Mouse (Mus musculus) liver, embryonic 11.5 days (tissue): ENCODE data around the gene Cabp4. TPM values are rescaled to one million over a fixed set of nuclear protein-coding genes. Genes with fewer than 3 reads are reported as not detected.
"Not testable (repeated sequence)": the region's sequence is repeated elsewhere in the genome, so short reads cannot be mapped to it uniquely, and the experiment has no call there.

Experiments used
- ATAC-seq: fragments of 200-750 bp; cut with Nextera tagmentation; replicated peaks from 2 replicates; pipeline ENCODE4 v1.8.0; 2017; ENCODE audit warnings: moderate number of reproducible peaks, mild to moderate bottlenecking, moderate TSS enrichment, moderate library complexity; ENCODE audit not compliant: low FRiP score
- DNase-seq: peaks from one replicate; pipeline ENCODE4 v3.0.0-alpha.2; 2017; ENCODE audit warnings: low spot score
- H3K27ac ChIP-seq: fragments of 300-500 bp; sonication (generic); 2 replicates; pipeline ENCODE4 v1.5.1; 2014; ENCODE audit warnings: mild to moderate bottlenecking, low read depth, low read length, control low read depth
- H3K27me3 ChIP-seq: fragments of 300-500 bp; sonication (generic); replicated peaks from 2 replicates; pipeline ENCODE4 v1.6.1; 2014; ENCODE audit warnings: low read length, mixed read lengths; ENCODE audit not compliant: control insufficient read depth, insufficient read depth
- H3K36me3 ChIP-seq: fragments of 300-500 bp; sonication (generic); 2 replicates; pipeline ENCODE4 v1.6.1; 2014; ENCODE audit warnings: mild to moderate bottlenecking, low read length, moderate library complexity, mixed read lengths; ENCODE audit not compliant: control insufficient read depth, insufficient read depth
- H3K4me1 ChIP-seq: fragments of 300-500 bp; sonication (generic); replicated peaks from 2 replicates; pipeline ENCODE4 v1.6.1; 2014; ENCODE audit warnings: low read length, mixed read lengths; ENCODE audit not compliant: control insufficient read depth, insufficient read depth
- H3K4me2 ChIP-seq: fragments of 300-500 bp; sonication (generic); 2 replicates; pipeline ENCODE4 v1.6.1; 2014; ENCODE audit warnings: mild to moderate bottlenecking, control low read depth, moderate library complexity
- H3K4me3 ChIP-seq: fragments of 300-500 bp; sonication (generic); 2 replicates; pipeline ENCODE4 v1.5.1; 2014; ENCODE audit warnings: low read depth, low read length, control low read depth
- H3K9ac ChIP-seq: fragments of 300-500 bp; sonication (generic); 2 replicates; pipeline ENCODE4 v1.6.1; 2014; ENCODE audit warnings: low read depth, low read length, control low read depth
- H3K9me3 ChIP-seq: fragments of 300-500 bp; sonication (generic); 2 replicates; pipeline ENCODE4 v1.6.1; 2016; ENCODE audit warnings: low read length, inconsistent platforms, mixed read lengths; ENCODE audit not compliant: control insufficient read depth
- WGBS: fragments of 180-500 bp; shearing (Covaris S2); extraction: QIAGEN DNeasy Blood & Tissue Kit; methylation state at CpG from one replicate; pipeline ENCODE4 v1.1.7; 2014; 5-methylcytosine and 5-hydroxymethylcytosine counted together
- polyA plus RNA-seq: library from polyadenylated mRNA; unstranded; fragments of >200 nt; fragmentation: Nextera tagmentation; extraction: Ambion mirVana; gene quantifications from 2 replicates; pipeline ENCODE4 v1.2.1, GENCODE M21; 2014

The Cabp4 gene
- polyA plus RNA-seq, 1 experiment from 2014 or later = 0.21 TPM

- Histone ChIP-seq H3K4me3 (peak overlapping the region; percentile 83), H3K4me2 (peak overlapping the region; percentile 87), H3K9ac (peak overlapping the region; percentile 65), H3K4me1 (peaks cover 22% of the 10 kb centered on the region)
- H3K27me3 ChIP-seq, DNase-seq, H3K9me3 ChIP-seq, H3K36me3 ChIP-seq, H3K27ac ChIP-seq: not testable (repeated sequence)
- peak; percentile 19 for ATAC-seq
- 23% methylated on average over 4 of the region's 4 CpGs for WGBS
Measured at GRCm38 (mm10) chr19:4125268-4125667, 18.6 kb downstream of the Cabp4 start.

- no peak for DNase-seq
- H3K4me3 ChIP-seq = no peak overlapping the region
- no peak overlapping the region for H3K27ac ChIP-seq
- WGBS = 86% methylated on average over 4 of the region's 4 CpGs
- H3K4me2 ChIP-seq = no peak overlapping the region; the same call in 1 of the 2 replicates
- H3K9me3 ChIP-seq = no peaks in the 10 kb centered on the region
- H3K9ac ChIP-seq = no peak overlapping the region
- peaks cover 4% of the 10 kb centered on the region; the same call in 1 of the 2 replicates for H3K36me3 ChIP-seq
- peaks cover 26% of the 10 kb centered on the region for H3K4me1 ChIP-seq
- H3K27me3 ChIP-seq = no peaks in the 10 kb centered on the region
- no peak for ATAC-seq
Measured at GRCm38 (mm10) chr19:4124432-4124831, 19.4 kb downstream of the Cabp4 start.

- Histone ChIP-seq H3K36me3 (no peaks in the 10 kb centered on the region), H3K27me3 (no peaks in the 10 kb centered on the region), H3K9ac (no peak overlapping the region), H3K9me3 (no peaks in the 10 kb centered on the region), H3K27ac (peak overlapping the region; percentile 47; the same call in 1 of the 2 replicates), H3K4me1 (peaks cover 26% of the 10 kb centered on the region), H3K4me2 (peak overlapping the region; percentile 6; the same call in 1 of the 2 replicates), H3K4me3 (no peak overlapping the region)
- DNase-seq (no peak), ATAC-seq (no peak)
- 66% methylated on average over 7 of the region's 7 CpGs for WGBS
Measured at GRCm38 (mm10) chr19:4122411-4123370, 21.1 kb downstream of the Cabp4 start.

- H3K4me1 ChIP-seq = peaks cover 20% of the 10 kb centered on the region
- H3K36me3 ChIP-seq = not testable (repeated sequence)
- WGBS = 52% methylated on average over 6 of the region's 6 CpGs
Measured at GRCm38 (mm10) chr19:4121896-4122295, 21.9 kb downstream of the Cabp4 start.

GRCm38 (mm10) chr19:4121097-4121805 is 22.6 kb downstream of the Cabp4 start:
- Histone ChIP-seq H3K27me3 (no peaks in the 10 kb centered on the region), H3K9me3 (no peaks in the 10 kb centered on the region), H3K36me3 (no peaks in the 10 kb centered on the region), H3K4me3 (peak overlapping the region; percentile 43), H3K4me1 (peaks cover 14% of the 10 kb centered on the region), H3K4me2 (peak overlapping the region; percentile 57), H3K9ac (peak overlapping the region; percentile 51), H3K27ac (no peak overlapping the region; the same call in 1 of the 2 replicates)
- WGBS = 2% methylated on average over 38 of the region's 38 CpGs
- DNase-seq (peak; percentile 94), ATAC-seq (peak; percentile 77)

More at GRCm38 (mm10) chr19:4121896-4122295, 21.9 kb downstream of the Cabp4 start:
- peak overlapping the region; percentile 39; the same call in 1 of the 2 replicates for H3K27ac ChIP-seq
- not testable (repeated sequence) for H3K9ac ChIP-seq, ATAC-seq, H3K4me3 ChIP-seq, H3K9me3 ChIP-seq, DNase-seq, H3K27me3 ChIP-seq
- H3K4me2 ChIP-seq = peak overlapping the region; percentile 57

GRCm38 (mm10) chr19:4120496-4120895 is 23.3 kb downstream of the Cabp4 start:
- no peaks in the 10 kb centered on the region for H3K9me3 ChIP-seq
- no peaks in the 10 kb centered on the region for H3K27me3 ChIP-seq
- no peak for DNase-seq
- H3K36me3 ChIP-seq = peaks cover 5% of the 10 kb centered on the region; the same call in 1 of the 2 replicates
- H3K4me1 ChIP-seq = peaks cover 14% of the 10 kb centered on the region
- no peak overlapping the region for H3K4me3 ChIP-seq
- H3K9ac ChIP-seq = no peak overlapping the region
- H3K4me2 ChIP-seq = peak overlapping the region; percentile 57
- no peak for ATAC-seq
- WGBS = 85% methylated on average over 2 of the region's 2 CpGs
- no peak overlapping the region for H3K27ac ChIP-seq

- Histone ChIP-seq H3K36me3 (peaks cover 8% of the 10 kb centered on the region), H3K27me3 (no peaks in the 10 kb centered on the region), H3K9me3 (no peaks in the 10 kb centered on the region), H3K9ac (no peak overlapping the region), H3K4me3 (no peak overlapping the region), H3K4me1 (peaks cover 14% of the 10 kb centered on the region), H3K27ac (no peak overlapping the region), H3K4me2 (peak overlapping the region; percentile 57)
- 70% methylated on average over 6 of the region's 6 CpGs for WGBS
- DNase-seq (no peak), ATAC-seq (no peak)
Measured at GRCm38 (mm10) chr19:4119716-4120487, 23.9 kb downstream of the Cabp4 start.

- Histone ChIP-seq H3K4me3 (no peak overlapping the region), H3K36me3 (peaks cover 23% of the 10 kb centered on the region), H3K4me1 (peaks cover 26% of the 10 kb centered on the region), H3K4me2 (no peak overlapping the region), H3K27me3 (no peaks in the 10 kb centered on the region), H3K27ac (no peak overlapping the region; the same call in 1 of the 2 replicates), H3K9ac (no peak overlapping the region), H3K9me3 (no peaks in the 10 kb centered on the region)
- DNase-seq = no peak
- no peak for ATAC-seq
- WGBS = 86% methylated on average over 2 of the region's 2 CpGs
Measured at GRCm38 (mm10) chr19:4118350-4118749, 25.5 kb downstream of the Cabp4 start.
